Comparison of ENCODE assay signal across 12 mouse cellular contexts in genomic region chr3:68590436-68590835, GRCm38 (mm10).
DNase-seq lines count a peak whose midpoint lies in the region; ATAC-seq and TF ChIP-seq lines count a peak whose summit lies in the region.
"Had no signal": no experiment of that assay in that cellular context is flagged by ENCODE, and none has a peak within 500 bp of the region (broad histone marks: within the 10 kb centered on the region; RNA-seq: fewer than 3 reads in every experiment).

No protein-coding gene starts in this region.

- no peak for DNase-seq in kidney, postnatal 0 days (ENCODE audit: low spot score)
- DNase-seq in kidney, postnatal 25 days, result no peak
- peak; percentile 59 for DNase-seq in embryo, embryonic 10.5 days (ENCODE audit: low spot score)
- DNase-seq in mesoderm, embryonic 11.5 days (ENCODE audit: low read depth, low spot score), result peak; percentile 65
- no peak for DNase-seq in testis, postnatal 14 days (ENCODE audit: low spot score)
- no peak for DNase-seq in spleen, postnatal 14 days (ENCODE audit: low spot score in 2 of 2)
- DNase-seq: cerebellum, postnatal 36 days; left cerebral cortex, postnatal 4 days; right cerebral cortex, postnatal 25 days had no signal

- H3K9ac ChIP-seq in kidney, postnatal 0 days (ENCODE audit: low read depth, low read length), result no peak overlapping the region
- no peak overlapping the region for H3K9ac ChIP-seq in embryonic facial prominence, embryonic 15.5 days
- H3K9ac ChIP-seq: kidney, embryonic 15.5 days had no signal

- WGBS in kidney, postnatal 0 days, result 53% methylated on average over 8 of the region's 8 CpGs
- WGBS in embryonic facial prominence, embryonic 15.5 days, result 27% methylated on average over 8 of the region's 8 CpGs

- H3K27ac ChIP-seq in kidney, postnatal 0 days, result no peak overlapping the region
- no peak overlapping the region for H3K27ac ChIP-seq in embryonic facial prominence, embryonic 15.5 days (replicated peaks)
- H3K27ac ChIP-seq: kidney, embryonic 15.5 days had no signal

- H3K4me3 ChIP-seq in kidney, postnatal 0 days (replicated peaks; ENCODE audit: low read depth, low read length), result no peak overlapping the region
- no peak overlapping the region for H3K4me3 ChIP-seq in embryonic facial prominence, embryonic 15.5 days (replicated peaks)
- H3K4me3 ChIP-seq: kidney, embryonic 15.5 days had no signal

- peaks cover 27% of the 10 kb centered on the region for H3K4me1 ChIP-seq in kidney, postnatal 0 days (replicated peaks; ENCODE audit: insufficient read depth, low read length)
- peaks cover 9% of the 10 kb centered on the region; the same call in 1 of the 2 replicates for H3K4me1 ChIP-seq in embryonic facial prominence, embryonic 15.5 days

- H3K4me2 ChIP-seq in kidney, postnatal 0 days (ENCODE audit: low read length), result no peak overlapping the region
- no peak overlapping the region for H3K4me2 ChIP-seq in embryonic facial prominence, embryonic 15.5 days (replicated peaks)
- H3K4me2 ChIP-seq: kidney, embryonic 15.5 days had no signal

- 0 out of 2 replicates have a peak, but pooled peaks have one; percentile 22 for ATAC-seq in kidney, postnatal 0 days (replicated peaks; ENCODE audit: low FRiP score, low read depth)
- ATAC-seq in embryonic facial prominence, embryonic 15.5 days (ENCODE audit: insufficient number of reproducible peaks, low FRiP score, low TSS enrichment, low read depth), result peak; percentile 56; the same call in 1 of the 2 replicates
- no peak for ATAC-seq in megakaryocyte progenitor cell, adult 5-6 weeks (replicated peaks; ENCODE audit: poor library complexity)

- no peaks in the 10 kb centered on the region for H3K9me3 ChIP-seq in kidney, postnatal 0 days (replicated peaks; ENCODE audit: low read length)
- no peaks in the 10 kb centered on the region for H3K9me3 ChIP-seq in embryonic facial prominence, embryonic 15.5 days (replicated peaks)
- H3K9me3 ChIP-seq: kidney, embryonic 15.5 days had no signal

- no peaks in the 10 kb centered on the region for H3K36me3 ChIP-seq in kidney, postnatal 0 days (ENCODE audit: insufficient read depth, low read length)
- no peaks in the 10 kb centered on the region for H3K36me3 ChIP-seq in embryonic facial prominence, embryonic 15.5 days
- H3K36me3 ChIP-seq: kidney, embryonic 15.5 days had no signal

- H3K27me3 ChIP-seq in kidney, postnatal 0 days (ENCODE audit: insufficient read depth, low read length), result no peaks in the 10 kb centered on the region
- no peaks in the 10 kb centered on the region for H3K27me3 ChIP-seq in embryonic facial prominence, embryonic 15.5 days
- H3K27me3 ChIP-seq: kidney, embryonic 15.5 days had no signal

- no peak for TF ChIP-seq CTCF in kidney, postnatal 0 days (IDR thresholded peaks at IDR 0.05; ENCODE audit: low read depth)

Comparison
In these comparisons a context has a peak if more than half of its experiments do, and no peak if none do; other contexts are left out.
1. DNase-seq: peak in embryo, embryonic 10.5 days (single experiment) and mesoderm, embryonic 11.5 days (single experiment); none in kidney, postnatal 0 days (single experiment), kidney, postnatal 25 days (0 of 2), testis, postnatal 14 days (single experiment) and spleen, postnatal 14 days (0 of 2).